Mouse (Mus musculus): ENCODE data around the gene Atxn10. TPM values are rescaled to one million over a fixed set of nuclear protein-coding genes. Genes with fewer than 3 reads are reported as not detected.
"Not testable (repeated sequence)": the region's sequence is repeated elsewhere in the genome, so short reads cannot be mapped to it uniquely, and the experiment has no call there.

The Atxn10 gene
- polyA plus RNA-seq, 1 experiment from 2014 or later: 574 TPM

DNA sequence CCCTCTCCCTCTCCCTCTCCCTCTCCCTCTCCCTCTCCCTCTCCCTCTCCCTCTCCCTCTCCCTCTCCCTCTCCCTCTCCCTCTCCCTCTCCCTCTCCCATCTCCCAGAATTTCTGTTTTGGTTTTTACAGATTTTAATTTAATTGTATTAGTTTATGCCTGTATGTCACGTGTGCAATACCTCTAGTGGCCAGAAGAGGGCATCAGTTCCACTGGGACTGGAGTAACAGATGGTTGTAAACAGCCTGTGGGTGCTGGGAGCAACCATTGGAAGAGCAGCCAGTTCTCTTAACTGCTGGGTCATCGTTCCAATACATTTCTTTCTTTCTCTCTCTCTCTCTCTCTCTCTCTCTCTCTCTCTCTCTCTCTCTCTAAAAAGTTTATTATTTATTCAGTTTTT, 7.6 kb upstream of the Atxn10 start:
- H3K4me2 ChIP-seq (ENCODE audit: low read length); H3K9ac ChIP-seq (replicated peaks; ENCODE audit: low read length); H3K27ac ChIP-seq (replicated peaks; ENCODE audit: low read depth, low read length); DNase-seq; H3K4me1 ChIP-seq (ENCODE audit: control insufficient read depth, insufficient read depth, low read length); ATAC-seq (ENCODE audit: low FRiP score, low TSS enrichment); H3K27me3 ChIP-seq (ENCODE audit: control insufficient read depth, insufficient read depth, low read length); H3K9me3 ChIP-seq (ENCODE audit: control insufficient read depth, low read length); H3K4me3 ChIP-seq (replicated peaks; ENCODE audit: low read depth, low read length); H3K36me3 ChIP-seq (ENCODE audit: control insufficient read depth, insufficient read depth, low read length): not testable (repeated sequence)
- 79% methylated on average over 2 of the region's 2 CpGs for WGBS

DNA sequence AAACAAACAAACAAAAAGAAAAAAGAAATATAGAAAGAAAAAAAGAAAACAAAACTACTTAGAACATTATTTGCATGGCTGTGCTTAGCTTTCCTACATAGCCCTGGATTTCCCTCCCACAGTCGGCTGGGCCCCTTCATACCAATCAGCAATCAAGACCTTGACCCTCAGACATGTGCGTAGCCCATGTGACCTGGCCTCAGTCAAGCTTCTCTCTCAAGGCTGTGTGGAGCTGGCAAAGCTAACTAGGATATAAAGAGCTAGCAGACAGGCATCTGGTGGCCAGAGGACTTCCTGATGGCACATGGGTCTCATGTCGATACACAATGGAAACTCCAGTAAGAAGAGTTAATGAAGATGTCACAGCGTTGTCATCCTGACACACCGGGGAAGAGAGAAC, 6.9 kb upstream of the Atxn10 start:
- WGBS: 92% methylated on average over 5 of the region's 5 CpGs
- Histone ChIP-seq H3K36me3 (ENCODE audit: control insufficient read depth, insufficient read depth, low read length) (no peaks in the 10 kb centered on the region), H3K9ac (replicated peaks; ENCODE audit: low read length) (no peak overlapping the region), H3K4me3 (replicated peaks; ENCODE audit: low read depth, low read length) (no peak overlapping the region), H3K9me3 (ENCODE audit: control insufficient read depth, low read length) (no peaks in the 10 kb centered on the region), H3K27me3 (ENCODE audit: control insufficient read depth, insufficient read depth, low read length) (no peaks in the 10 kb centered on the region), H3K4me1 (ENCODE audit: control insufficient read depth, insufficient read depth, low read length) (no peaks in the 10 kb centered on the region), H3K27ac (replicated peaks; ENCODE audit: low read depth, low read length) (no peak overlapping the region), H3K4me2 (ENCODE audit: low read length) (no peak overlapping the region)
- DNase-seq (no peak), ATAC-seq (ENCODE audit: low FRiP score, low TSS enrichment) (no peak)

DNA sequence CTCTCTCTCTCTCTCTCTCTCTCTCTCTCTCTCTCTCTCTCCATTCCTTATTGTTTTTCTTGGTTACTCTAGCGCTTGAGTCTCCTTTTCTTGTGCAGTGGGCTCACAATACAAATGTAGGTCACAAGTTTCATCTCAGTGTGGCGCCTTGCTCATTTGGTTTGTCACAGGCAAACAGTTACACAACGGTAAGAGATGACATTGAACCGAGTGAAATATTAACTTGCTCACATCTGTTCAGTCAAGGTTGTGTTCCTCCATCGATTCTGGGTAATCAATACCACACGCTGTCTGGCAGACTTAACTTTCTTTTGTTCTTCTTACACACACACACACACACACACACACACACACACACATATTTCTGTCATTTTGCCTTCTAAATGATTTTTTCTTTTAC, 6.0 kb upstream of the Atxn10 start:
- Histone ChIP-seq H3K4me3 (replicated peaks; ENCODE audit: low read depth, low read length) (no peak overlapping the region), H3K9me3 (ENCODE audit: control insufficient read depth, low read length) (no peaks in the 10 kb centered on the region), H3K4me2 (ENCODE audit: low read length) (no peak overlapping the region), H3K27ac (replicated peaks; ENCODE audit: low read depth, low read length) (no peak overlapping the region), H3K36me3 (ENCODE audit: control insufficient read depth, insufficient read depth, low read length) (no peaks in the 10 kb centered on the region), H3K9ac (replicated peaks; ENCODE audit: low read length) (no peak overlapping the region), H3K27me3 (ENCODE audit: control insufficient read depth, insufficient read depth, low read length) (no peaks in the 10 kb centered on the region), H3K4me1 (ENCODE audit: control insufficient read depth, insufficient read depth, low read length) (no peaks in the 10 kb centered on the region)
- 93% methylated on average over 6 of the region's 6 CpGs for WGBS
- ATAC-seq (ENCODE audit: low FRiP score, low TSS enrichment): no peak
- DNase-seq: no peak

DNA sequence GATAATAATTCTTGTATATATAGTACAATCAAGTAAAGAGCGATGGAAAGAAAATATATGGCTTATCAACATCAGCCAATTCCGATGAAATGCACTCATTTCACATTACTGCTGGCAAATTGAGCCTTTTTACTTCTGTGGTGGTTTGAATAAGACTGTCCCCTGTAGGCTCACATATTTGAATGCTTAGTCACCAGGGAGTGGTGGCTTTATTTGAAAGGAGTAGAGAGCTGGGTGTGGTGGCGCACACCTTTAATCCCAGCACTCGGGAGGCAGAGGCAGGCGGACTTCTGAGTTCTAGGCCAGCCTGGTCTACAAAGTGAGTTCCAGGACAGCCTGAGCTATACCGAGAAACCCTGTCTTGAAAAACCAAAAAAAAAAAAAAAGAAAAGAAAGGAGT, 2.5 kb upstream of the Atxn10 start:
- peaks cover 21% of the 10 kb centered on the region for H3K4me1 ChIP-seq (ENCODE audit: control insufficient read depth, insufficient read depth, low read length)
- not testable (repeated sequence) for H3K36me3 ChIP-seq (ENCODE audit: control insufficient read depth, insufficient read depth, low read length); H3K27me3 ChIP-seq (ENCODE audit: control insufficient read depth, insufficient read depth, low read length); H3K9me3 ChIP-seq (ENCODE audit: control insufficient read depth, low read length); H3K27ac ChIP-seq (replicated peaks; ENCODE audit: low read depth, low read length); H3K4me3 ChIP-seq (replicated peaks; ENCODE audit: low read depth, low read length); H3K9ac ChIP-seq (replicated peaks; ENCODE audit: low read length); H3K4me2 ChIP-seq (ENCODE audit: low read length); ATAC-seq (ENCODE audit: low FRiP score, low TSS enrichment); DNase-seq
- WGBS: 91% methylated on average over 6 of the region's 6 CpGs

DNA sequence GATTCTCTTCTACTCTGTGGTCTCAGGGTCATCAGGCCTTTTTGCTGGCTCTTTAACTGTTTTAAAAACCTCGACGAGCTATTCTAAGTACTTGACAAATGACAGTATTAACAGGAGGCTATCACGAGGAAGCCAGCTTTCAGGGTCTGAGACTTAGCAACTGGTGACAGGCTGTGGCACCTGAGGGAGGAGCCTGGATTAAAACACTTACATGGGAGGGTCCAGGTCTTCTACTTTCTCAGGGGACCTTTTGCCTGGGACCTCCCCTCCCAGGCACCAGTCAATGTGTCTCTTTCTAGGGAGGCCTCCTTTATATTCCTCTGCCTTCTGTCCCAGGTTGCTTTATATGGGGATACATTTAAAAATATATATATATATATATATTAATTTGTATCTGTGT, 1.8 kb upstream of the Atxn10 start:
- WGBS: 84% methylated on average over 3 of the region's 3 CpGs
- H3K36me3 ChIP-seq (ENCODE audit: control insufficient read depth, insufficient read depth, low read length): no peaks in the 10 kb centered on the region
- no peak overlapping the region for H3K4me3 ChIP-seq (replicated peaks; ENCODE audit: low read depth, low read length)
- no peak overlapping the region for H3K9ac ChIP-seq (replicated peaks; ENCODE audit: low read length)
- ATAC-seq (ENCODE audit: low FRiP score, low TSS enrichment) (no peak), DNase-seq (no peak)
- no peaks in the 10 kb centered on the region for H3K9me3 ChIP-seq (ENCODE audit: control insufficient read depth, low read length)
- H3K27me3 ChIP-seq (ENCODE audit: control insufficient read depth, insufficient read depth, low read length): no peaks in the 10 kb centered on the region
- H3K4me2 ChIP-seq (ENCODE audit: low read length): no peak overlapping the region
- H3K4me1 ChIP-seq (ENCODE audit: control insufficient read depth, insufficient read depth, low read length): peaks cover 28% of the 10 kb centered on the region
- H3K27ac ChIP-seq (replicated peaks; ENCODE audit: low read depth, low read length): no peak overlapping the region

DNA sequence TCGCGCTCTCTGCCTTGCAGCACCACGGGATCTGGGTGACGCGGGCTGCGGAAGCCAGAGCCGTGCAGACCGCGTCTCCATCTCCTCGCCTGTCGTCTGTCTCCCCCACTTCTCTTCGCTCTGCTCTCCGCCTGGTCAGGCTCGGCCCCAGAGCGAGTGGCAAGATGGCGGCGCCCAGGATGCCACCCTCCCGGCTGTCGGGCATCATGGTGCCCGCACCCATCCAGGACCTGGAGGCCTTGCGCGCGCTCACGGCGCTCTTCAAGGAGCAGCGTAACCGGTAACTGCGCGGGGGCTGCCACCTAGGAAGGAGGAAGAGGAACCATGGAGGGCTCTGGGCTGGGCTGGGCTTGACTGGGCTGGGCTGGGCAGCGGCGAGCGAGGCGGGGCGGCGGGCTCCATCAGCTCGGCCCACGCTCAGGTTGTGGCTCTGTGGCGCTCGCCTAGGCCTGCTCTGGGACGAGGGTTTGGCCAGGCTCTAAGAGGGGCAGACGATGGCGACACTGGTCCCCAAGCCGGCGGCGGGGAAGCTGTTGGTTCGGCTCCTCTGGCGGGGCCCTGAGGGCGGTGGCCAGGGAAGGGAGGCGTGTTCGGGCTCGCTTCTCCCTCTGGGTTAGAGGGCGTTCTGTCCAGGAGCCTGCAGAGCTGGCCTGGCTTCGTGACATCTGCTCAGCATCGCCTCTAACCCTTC, 401 bp downstream of the Atxn10 start:
- H3K27ac ChIP-seq (replicated peaks; ENCODE audit: low read depth, low read length): peak overlapping the region; percentile 98
- H3K27me3 ChIP-seq (ENCODE audit: control insufficient read depth, insufficient read depth, low read length): no peaks in the 10 kb centered on the region
- ATAC-seq (ENCODE audit: low FRiP score, low TSS enrichment) (peak; percentile 91), DNase-seq (no peak)
- H3K9ac ChIP-seq (replicated peaks; ENCODE audit: low read length): peak overlapping the region; percentile 97
- H3K36me3 ChIP-seq (ENCODE audit: control insufficient read depth, insufficient read depth, low read length): no peaks in the 10 kb centered on the region
- no peaks in the 10 kb centered on the region for H3K9me3 ChIP-seq (ENCODE audit: control insufficient read depth, low read length)
- WGBS: under 1% methylated on average over 54 of the region's 54 CpGs
- peak overlapping the region; percentile 80 for H3K4me2 ChIP-seq (ENCODE audit: low read length)
- H3K4me3 ChIP-seq (replicated peaks; ENCODE audit: low read depth, low read length): peak overlapping the region; percentile 94
- H3K4me1 ChIP-seq (ENCODE audit: control insufficient read depth, insufficient read depth, low read length): peaks cover 29% of the 10 kb centered on the region

DNA sequence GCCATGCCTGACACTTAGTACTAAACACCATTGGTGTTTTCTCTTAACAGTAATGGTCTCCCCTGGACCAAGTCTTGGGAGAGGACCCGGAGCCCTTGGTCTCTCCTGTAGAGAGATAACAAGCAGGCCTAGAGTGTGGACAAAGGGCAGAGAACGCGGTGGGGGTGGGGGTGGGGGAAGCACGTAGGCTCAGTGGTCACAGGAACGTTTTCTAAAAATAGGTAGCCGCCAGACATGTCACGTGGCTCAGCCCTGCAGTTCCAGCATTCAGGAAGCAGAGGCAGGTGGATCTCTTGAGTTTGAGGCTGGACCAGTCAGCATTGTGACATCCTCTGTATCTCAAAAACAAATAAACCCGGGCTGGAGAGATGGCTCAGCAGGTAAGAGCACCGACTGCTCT, 1.2 kb downstream of the Atxn10 start:
- peaks cover 29% of the 10 kb centered on the region for H3K4me1 ChIP-seq (ENCODE audit: control insufficient read depth, insufficient read depth, low read length)
- H3K27ac ChIP-seq (replicated peaks; ENCODE audit: low read depth, low read length): peak overlapping the region; percentile 98
- no peaks in the 10 kb centered on the region for H3K9me3 ChIP-seq (ENCODE audit: control insufficient read depth, low read length)
- H3K9ac ChIP-seq (replicated peaks; ENCODE audit: low read length): peak overlapping the region; percentile 97
- no peak for DNase-seq
- H3K27me3 ChIP-seq (ENCODE audit: control insufficient read depth, insufficient read depth, low read length): no peaks in the 10 kb centered on the region
- no peaks in the 10 kb centered on the region for H3K36me3 ChIP-seq (ENCODE audit: control insufficient read depth, insufficient read depth, low read length)
- H3K4me3 ChIP-seq (replicated peaks; ENCODE audit: low read depth, low read length): peak overlapping the region; percentile 94
- 53% methylated on average over 9 of the region's 9 CpGs for WGBS
- no peak for ATAC-seq (ENCODE audit: low FRiP score, low TSS enrichment)
- H3K4me2 ChIP-seq (ENCODE audit: low read length): peak overlapping the region; percentile 80

DNA sequence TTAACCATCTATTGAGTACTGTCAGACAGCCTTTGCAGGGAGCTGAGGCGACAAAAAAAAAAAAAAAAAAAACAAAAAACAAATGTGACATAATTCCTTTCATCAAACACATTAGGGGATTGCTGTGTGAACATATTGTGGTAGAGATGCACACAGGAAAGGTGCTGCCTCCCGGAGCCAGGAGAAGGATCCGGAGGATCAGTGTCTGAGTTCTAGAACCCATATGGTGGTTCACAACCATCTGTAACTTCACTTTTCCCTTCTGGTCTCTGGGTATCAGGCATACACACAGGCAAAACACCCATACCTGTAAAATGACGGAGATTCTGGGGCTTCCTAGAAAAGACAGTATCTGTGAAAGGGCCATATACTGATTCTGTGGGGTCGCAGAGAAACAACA, 1.9 kb downstream of the Atxn10 start:
- no peak overlapping the region for H3K4me3 ChIP-seq (replicated peaks; ENCODE audit: low read depth, low read length)
- no peak overlapping the region for H3K9ac ChIP-seq (replicated peaks; ENCODE audit: low read length)
- H3K9me3 ChIP-seq (ENCODE audit: control insufficient read depth, low read length): no peaks in the 10 kb centered on the region
- 96% methylated on average over 5 of the region's 5 CpGs for WGBS
- ATAC-seq (ENCODE audit: low FRiP score, low TSS enrichment) (no peak), DNase-seq (no peak)
- H3K4me2 ChIP-seq (ENCODE audit: low read length): peak overlapping the region; percentile 80
- H3K4me1 ChIP-seq (ENCODE audit: control insufficient read depth, insufficient read depth, low read length): peaks cover 29% of the 10 kb centered on the region
- H3K27me3 ChIP-seq (ENCODE audit: control insufficient read depth, insufficient read depth, low read length): no peaks in the 10 kb centered on the region
- H3K27ac ChIP-seq (replicated peaks; ENCODE audit: low read depth, low read length): no peak overlapping the region
- H3K36me3 ChIP-seq (ENCODE audit: control insufficient read depth, insufficient read depth, low read length): no peaks in the 10 kb centered on the region

DNA sequence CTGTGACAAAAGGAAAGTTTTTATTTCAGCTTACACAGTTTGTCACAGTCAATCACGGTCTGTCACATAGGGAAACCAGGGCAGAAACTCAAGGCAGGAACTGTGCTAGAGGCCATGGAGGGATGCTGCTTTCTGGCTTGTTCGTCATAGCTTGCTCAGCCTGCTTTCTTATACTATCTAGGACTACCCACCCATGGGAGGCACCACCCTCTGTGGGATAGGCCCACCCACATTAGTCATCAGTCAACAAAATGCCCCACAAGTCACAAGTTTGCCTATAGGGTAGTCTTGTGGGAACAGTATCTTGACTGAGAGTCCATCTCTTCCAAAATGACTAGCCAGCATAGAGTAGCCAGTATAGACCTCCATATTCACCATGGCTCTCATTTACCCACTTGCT, 6.2 kb downstream of the Atxn10 start:
- DNase-seq (no peak), ATAC-seq (ENCODE audit: low FRiP score, low TSS enrichment) (no peak)
- H3K36me3 ChIP-seq (ENCODE audit: control insufficient read depth, insufficient read depth, low read length): 0 out of 2 replicates have a peak, but pooled peaks cover 3% of the 10 kb centered on the region
- no peak overlapping the region for H3K4me3 ChIP-seq (replicated peaks; ENCODE audit: low read depth, low read length)
- H3K4me1 ChIP-seq (ENCODE audit: control insufficient read depth, insufficient read depth, low read length): peaks cover 20% of the 10 kb centered on the region
- H3K27me3 ChIP-seq (ENCODE audit: control insufficient read depth, insufficient read depth, low read length): no peaks in the 10 kb centered on the region
- H3K9ac ChIP-seq (replicated peaks; ENCODE audit: low read length): no peak overlapping the region
- no peak overlapping the region for H3K27ac ChIP-seq (replicated peaks; ENCODE audit: low read depth, low read length)
- 94% methylated on average over 2 of the region's 2 CpGs for WGBS
- no peaks in the 10 kb centered on the region for H3K9me3 ChIP-seq (ENCODE audit: control insufficient read depth, low read length)
- H3K4me2 ChIP-seq (ENCODE audit: low read length): no peak overlapping the region

All from midbrain, embryonic 14.5 days (tissue).